ENCODE assay signal across 32 mouse cellular contexts in the genomic region with DNA sequence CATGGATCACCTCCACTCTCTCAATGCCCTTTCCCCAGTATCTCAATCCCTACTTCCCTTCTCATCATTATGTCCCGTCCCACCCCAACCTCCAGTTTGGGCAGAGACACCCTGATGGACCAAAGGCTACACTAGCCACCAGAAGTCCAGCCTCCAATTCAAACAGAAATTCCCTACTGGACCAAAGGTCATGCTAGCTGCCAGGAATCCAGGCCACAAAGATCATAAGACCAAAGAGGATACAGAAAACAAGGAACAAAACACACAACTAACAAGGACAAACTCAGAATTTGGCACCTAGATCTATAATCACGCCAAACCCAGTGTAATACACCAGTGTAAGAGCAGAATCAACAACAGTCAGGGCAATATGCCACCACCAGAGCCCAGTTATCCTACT. TPM values are rescaled to one million over a fixed set of nuclear protein-coding genes. Genes with fewer than 3 reads are reported as not detected.
DNase-seq lines count a peak whose midpoint lies in the region; ATAC-seq and TF ChIP-seq lines count a peak whose summit lies in the region.
"Had no signal": no experiment of that assay in that cellular context is flagged by ENCODE, and none has a peak within 500 bp of the region (broad histone marks: within the 10 kb centered on the region; RNA-seq: fewer than 3 reads in every experiment).

No protein-coding gene starts in this region.

- no peak overlapping the region for H3K9ac ChIP-seq in kidney, embryonic 15.5 days
- H3K9ac ChIP-seq in liver, embryonic 14.5 days (replicated peaks), result no peak overlapping the region
- H3K9ac ChIP-seq: embryonic facial prominence, embryonic 12.5 days; forebrain, embryonic 12.5 days; intestine, embryonic 15.5 days had no signal

- no peak overlapping the region for H3K27ac ChIP-seq in kidney, embryonic 15.5 days
- no peak overlapping the region for H3K27ac ChIP-seq in liver, embryonic 14.5 days
- no peak overlapping the region for H3K27ac ChIP-seq in gastrocnemius, adult 2 months
- H3K27ac ChIP-seq: embryonic facial prominence, embryonic 12.5 days; forebrain, embryonic 12.5 days; heart, embryonic 10.5 days; intestine, embryonic 15.5 days had no signal

- no peaks in the 10 kb centered on the region for H3K27me3 ChIP-seq in kidney, embryonic 15.5 days
- no peaks in the 10 kb centered on the region; the same call in 1 of the 2 replicates for H3K27me3 ChIP-seq in liver, embryonic 14.5 days (ENCODE audit: control insufficient read depth, insufficient read depth, low read length)
- H3K27me3 ChIP-seq: forebrain, embryonic 12.5 days; intestine, embryonic 15.5 days had no signal

- no peak for TF ChIP-seq CTCF in liver, embryonic 14.5 days (IDR thresholded peaks at IDR 0.05; ENCODE audit: low read depth)
- no peak for TF ChIP-seq CTCF in gastrocnemius, adult 2 months (IDR thresholded peaks at IDR 0.05)

- H3K36me3 ChIP-seq in kidney, embryonic 15.5 days, result no peaks in the 10 kb centered on the region
- H3K36me3 ChIP-seq in liver, embryonic 14.5 days (replicated peaks; ENCODE audit: control insufficient read depth, insufficient read depth, low read depth), result no peaks in the 10 kb centered on the region
- H3K36me3 ChIP-seq: embryonic facial prominence, embryonic 12.5 days; forebrain, embryonic 12.5 days; heart, embryonic 10.5 days; intestine, embryonic 15.5 days had no signal

- H3K4me1 ChIP-seq in kidney, embryonic 15.5 days, result no peaks in the 10 kb centered on the region
- H3K4me1 ChIP-seq in liver, embryonic 14.5 days (replicated peaks; ENCODE audit: control insufficient read depth in 2 of 2, insufficient read depth in 2 of 2, low read length in 1 of 2), result peaks cover 0 to 5% of the 10 kb centered on the region in 2 experiments; a peak in 2 of 4 replicates
- H3K4me1 ChIP-seq: embryonic facial prominence, embryonic 12.5 days; forebrain, embryonic 12.5 days; heart, embryonic 10.5 days; intestine, embryonic 15.5 days had no signal

- TF ChIP-seq EP300 in liver, embryonic 14.5 days (IDR thresholded peaks at IDR 0.05; ENCODE audit: low read depth), result no peak

- peak; percentile 52 for DNase-seq in adrenal gland, postnatal 10 days
- no peak for DNase-seq in adrenal gland, adult 18-20 months (ENCODE audit: low spot score in 2 of 2)
- peak; percentile 79 for DNase-seq in kidney, adult 9 months
- no peak for DNase-seq in liver, embryonic 14.5 days (ENCODE audit: low read depth in 3 of 3, low spot score in 3 of 3)
- DNase-seq in gastrocnemius, adult 2 months, result no peak
- DNase-seq: cerebellum, adult 18-20 months; cerebellum, postnatal 14 days; heart, postnatal 4 days; lung, adult 2 months; lung, postnatal 14 days; thymus, postnatal 25 days had no signal

- no peaks in the 10 kb centered on the region for H3K9me3 ChIP-seq in kidney, embryonic 15.5 days (replicated peaks)
- H3K9me3 ChIP-seq in liver, embryonic 14.5 days (ENCODE audit: control insufficient read depth, low read length), result no peaks in the 10 kb centered on the region
- H3K9me3 ChIP-seq: embryonic facial prominence, embryonic 12.5 days; forebrain, embryonic 12.5 days; heart, embryonic 10.5 days; intestine, embryonic 15.5 days had no signal

- H3K4me3 ChIP-seq in kidney, embryonic 15.5 days (replicated peaks), result no peak overlapping the region
- no peak overlapping the region for H3K4me3 ChIP-seq in liver, embryonic 14.5 days (ENCODE audit: insufficient read depth in 1 of 2, low read depth in 2 of 2, low read length in 2 of 2)
- H3K4me3 ChIP-seq in gastrocnemius, adult 2 months, result no peak overlapping the region
- H3K4me3 ChIP-seq: embryonic facial prominence, embryonic 12.5 days; erythroblast, embryonic 14.5 days; forebrain, embryonic 12.5 days; heart, embryonic 10.5 days; intestine, embryonic 15.5 days had no signal

- H3K4me2 ChIP-seq in kidney, embryonic 15.5 days, result no peak overlapping the region
- no peak overlapping the region for H3K4me2 ChIP-seq in liver, embryonic 14.5 days (ENCODE audit: low read depth)
- H3K4me2 ChIP-seq: embryonic facial prominence, embryonic 12.5 days; forebrain, embryonic 12.5 days; intestine, embryonic 15.5 days; midbrain, embryonic 11.5 days had no signal

- intact Hi-C loops in gastrocnemius, adult 2 months (cut with DNase I), result loop anchor here (10.0 kb wide), 1 partner anchor 116 kb away; no protein-coding TSS in a partner anchor

- no peak for ATAC-seq in kidney, embryonic 15.5 days (replicated peaks; ENCODE audit: low FRiP score)
- ATAC-seq in liver, embryonic 14.5 days (ENCODE audit: insufficient read depth), result peak; percentile 45; the same call in 1 of the 2 replicates
- ATAC-seq in erythroblast, adult 5-6 weeks (replicated peaks; ENCODE audit: low FRiP score, poor library complexity, severe bottlenecking), result no peak
- ATAC-seq: activated CD4-positive, CD25-positive, alpha-beta regulatory T cell, adult 4 months; hindbrain, embryonic 16.5 days; intestine, embryonic 15.5 days had no signal

- 88% methylated on average over 2 of the region's 2 CpGs for WGBS in kidney, embryonic 15.5 days
- WGBS in liver, embryonic 14.5 days (ENCODE audit: insufficient replicate concordance), result 69% methylated on average over 2 of the region's 2 CpGs

RNA-seq across cellular contexts. Expression of a gene that starts 6.8 kb away (rescaled TPM):
- total RNA-seq in adrenal gland, postnatal 10 days (2021), result not detected
- total RNA-seq in adrenal gland, adult 18-20 months (2021), result not detected
- polyA plus RNA-seq in kidney, embryonic 15.5 days (2015; fragmentation: Nextera tagmentation; extraction: Ambion mirVana), result 0.18 TPM in 1 of 2 replicates, not detected in the other
- polyA plus RNA-seq in liver, embryonic 14.5 days (2012; rRNA removed), result not detected in 2 replicates
- not detected in 2 replicates for polyA plus RNA-seq in liver, embryonic 14.5 days (2014; fragmentation: Nextera tagmentation; extraction: Ambion mirVana)
- not detected for total RNA-seq in gastrocnemius, adult 2 months (2021)
- total RNA-seq in erythroblast, adult 5-6 weeks (2015; ENCODE audit: low replicate concordance), result not detected in 2 replicates
- total RNA-seq in erythroblast, adult 5-6 weeks (2017; ENCODE audit: low replicate concordance), result not detected in 2 replicates
- total RNA-seq: adrenal gland, postnatal 4 days; gastrocnemius, adult 18-20 months; heart, postnatal 4 days; layer of hippocampus, adult 18-20 months; layer of hippocampus, postnatal 25 days; megakaryocyte progenitor cell, adult 5-6 weeks; midbrain, postnatal 0 days had no signal
- polyA plus RNA-seq: activated CD4-positive, CD25-positive, alpha-beta regulatory T cell, adult 4 months; embryonic facial prominence, embryonic 12.5 days; erythroblast, embryonic 14.5 days; forebrain, embryonic 12.5 days; gonadal fat pad, adult 2 months; heart, embryonic 10.5 days; hindbrain, embryonic 16.5 days; intestine, embryonic 15.5 days; limb, embryonic 11.5 days; lung, adult 2 months; midbrain, embryonic 11.5 days; midbrain, postnatal 0 days had no signal

RNA-seq across cellular contexts. Expression of a gene that starts 7.8 kb away (rescaled TPM):
- total RNA-seq in adrenal gland, postnatal 10 days (2021), result 10 to 100 TPM; 13.5 to 15.2 TPM
- total RNA-seq in adrenal gland, adult 18-20 months (2021), result 10 to 100 TPM; 14.2 to 21.2 TPM
- 20.5 and 23.3 TPM in 2 replicates for polyA plus RNA-seq in kidney, embryonic 15.5 days (2015; fragmentation: Nextera tagmentation; extraction: Ambion mirVana)
- 6.8 and 8.7 TPM in 2 replicates for polyA plus RNA-seq in liver, embryonic 14.5 days (2012; rRNA removed)
- polyA plus RNA-seq in liver, embryonic 14.5 days (2014; fragmentation: Nextera tagmentation; extraction: Ambion mirVana), result 9.8 and 10.5 TPM in 2 replicates
- total RNA-seq in gastrocnemius, adult 2 months (2021), result 10 to 100 TPM in 1 of 2 experiments, 1 to 10 TPM in 1; 9.0 to 11.5 TPM
- total RNA-seq in erythroblast, adult 5-6 weeks (2015; ENCODE audit: low replicate concordance), result 3.7 and 6.3 TPM in 2 replicates
- 5.9 and 8.9 TPM in 2 replicates for total RNA-seq in erythroblast, adult 5-6 weeks (2017; ENCODE audit: low replicate concordance)

RNA-seq across cellular contexts. Expression of a gene that starts 12.7 kb away (rescaled TPM):
- total RNA-seq in adrenal gland, postnatal 10 days (2021), result 10 to 100 TPM; 13.1 to 16.2 TPM
- 10 to 100 TPM; 16.4 to 16.9 TPM for total RNA-seq in adrenal gland, adult 18-20 months (2021)
- polyA plus RNA-seq in kidney, embryonic 15.5 days (2015; fragmentation: Nextera tagmentation; extraction: Ambion mirVana), result 17.0 and 18.9 TPM in 2 replicates
- polyA plus RNA-seq in liver, embryonic 14.5 days (2012; rRNA removed), result 6.6 and 6.8 TPM in 2 replicates
- 9.1 and 9.4 TPM in 2 replicates for polyA plus RNA-seq in liver, embryonic 14.5 days (2014; fragmentation: Nextera tagmentation; extraction: Ambion mirVana)
- total RNA-seq in gastrocnemius, adult 2 months (2021), result 10 to 100 TPM; 10.4 to 10.7 TPM
- 0.77 and 1.3 TPM in 2 replicates for total RNA-seq in erythroblast, adult 5-6 weeks (2015; ENCODE audit: low replicate concordance)
- total RNA-seq in erythroblast, adult 5-6 weeks (2017; ENCODE audit: low replicate concordance), result 1.9 and 6.6 TPM in 2 replicates

RNA-seq across cellular contexts. Expression of a gene that starts 19.7 kb away (rescaled TPM):
- not detected for total RNA-seq in adrenal gland, postnatal 10 days (2021)
- not detected for total RNA-seq in adrenal gland, adult 18-20 months (2021)
- polyA plus RNA-seq in kidney, embryonic 15.5 days (2015; fragmentation: Nextera tagmentation; extraction: Ambion mirVana), result not detected in 2 replicates
- polyA plus RNA-seq in liver, embryonic 14.5 days (2012; rRNA removed), result not detected in 2 replicates
- polyA plus RNA-seq in liver, embryonic 14.5 days (2014; fragmentation: Nextera tagmentation; extraction: Ambion mirVana), result not detected in 2 replicates
- total RNA-seq in gastrocnemius, adult 2 months (2021), result under 1 TPM in 1 of 2 experiments, not detected in 1; 0.17 TPM
- total RNA-seq in erythroblast, adult 5-6 weeks (2015; ENCODE audit: low replicate concordance), result not detected in 2 replicates
- not detected in 2 replicates for total RNA-seq in erythroblast, adult 5-6 weeks (2017; ENCODE audit: low replicate concordance)
- total RNA-seq: adrenal gland, postnatal 4 days; gastrocnemius, adult 18-20 months; heart, postnatal 4 days; layer of hippocampus, adult 18-20 months; layer of hippocampus, postnatal 25 days; megakaryocyte progenitor cell, adult 5-6 weeks; midbrain, postnatal 0 days had no signal
- polyA plus RNA-seq: activated CD4-positive, CD25-positive, alpha-beta regulatory T cell, adult 4 months; embryonic facial prominence, embryonic 12.5 days; erythroblast, embryonic 14.5 days; forebrain, embryonic 12.5 days; heart, embryonic 10.5 days; heart, embryonic 16.5 days; hindbrain, embryonic 16.5 days; intestine, embryonic 15.5 days; limb, embryonic 11.5 days; midbrain, embryonic 11.5 days; midbrain, postnatal 0 days; neural tube, embryonic 14.5 days; stomach, embryonic 14.5 days had no signal

RNA-seq across cellular contexts. Expression of a gene that starts 33.1 kb away (rescaled TPM):
- total RNA-seq in adrenal gland, postnatal 10 days (2021), result 10 to 100 TPM; 30.5 to 33.7 TPM
- 10 to 100 TPM; 45.4 to 56.9 TPM for total RNA-seq in adrenal gland, adult 18-20 months (2021)
- polyA plus RNA-seq in kidney, embryonic 15.5 days (2015; fragmentation: Nextera tagmentation; extraction: Ambion mirVana), result 30.1 and 33.9 TPM in 2 replicates
- 8.3 and 11.1 TPM in 2 replicates for polyA plus RNA-seq in liver, embryonic 14.5 days (2012; rRNA removed)
- 6.9 and 8.9 TPM in 2 replicates for polyA plus RNA-seq in liver, embryonic 14.5 days (2014; fragmentation: Nextera tagmentation; extraction: Ambion mirVana)
- total RNA-seq in gastrocnemius, adult 2 months (2021), result 10 to 100 TPM in 1 of 2 experiments, 1 to 10 TPM in 1; 9.1 to 14.3 TPM
- total RNA-seq in erythroblast, adult 5-6 weeks (2015; ENCODE audit: low replicate concordance), result 4.0 and 7.9 TPM in 2 replicates
- total RNA-seq in erythroblast, adult 5-6 weeks (2017; ENCODE audit: low replicate concordance), result 0.68 and 1.4 TPM in 2 replicates

Comparison
In these comparisons a context has a peak if more than half of its experiments do, and no peak if none do; other contexts are left out.
1. DNase-seq: peak in adrenal gland, postnatal 10 days (single experiment) and kidney, adult 9 months (single experiment); none in adrenal gland, adult 18-20 months (0 of 2), liver, embryonic 14.5 days (0 of 3) and gastrocnemius, adult 2 months (single experiment).